Comparison of ENCODE assay signal across 21 mouse cellular contexts in genomic region chr16:33049809-33050208, GRCm38 (mm10).
"Had no signal": no experiment of that assay in that cellular context is flagged by ENCODE, and none has a peak within 500 bp of the region (broad histone marks: within the 10 kb centered on the region; RNA-seq: fewer than 3 reads in every experiment).

No protein-coding gene starts in this region.

- H3K9ac ChIP-seq: limb, embryonic 13.5 days; liver, embryonic 13.5 days; lung, embryonic 15.5 days; neural tube, embryonic 12.5 days; neural tube, embryonic 15.5 days; stomach, embryonic 15.5 days had no signal

- H3K4me2 ChIP-seq: limb, embryonic 13.5 days; liver, embryonic 13.5 days; lung, embryonic 15.5 days; midbrain, embryonic 11.5 days; neural tube, embryonic 12.5 days; neural tube, embryonic 15.5 days; stomach, embryonic 15.5 days had no signal

- H3K36me3 ChIP-seq: limb, embryonic 10.5 days; limb, embryonic 13.5 days; liver, embryonic 13.5 days; lung, embryonic 15.5 days; neural tube, embryonic 12.5 days; neural tube, embryonic 15.5 days; stomach, embryonic 15.5 days had no signal

- H3K4me1 ChIP-seq: limb, embryonic 13.5 days; liver, embryonic 13.5 days; lung, embryonic 15.5 days; neural tube, embryonic 12.5 days; neural tube, embryonic 15.5 days; stomach, embryonic 15.5 days had no signal

- H3K9me3 ChIP-seq: limb, embryonic 10.5 days; limb, embryonic 13.5 days; liver, embryonic 13.5 days; lung, embryonic 15.5 days; neural tube, embryonic 12.5 days; neural tube, embryonic 15.5 days; stomach, embryonic 15.5 days had no signal

- DNase-seq: kidney, adult 18-20 months; kidney, adult 9 months; kidney, postnatal 14 days; kidney, postnatal 4 days; layer of hippocampus, adult 9-11 months; liver; liver, embryonic 13.5 days; lung, postnatal 10 days; lung, postnatal 36 days; midbrain, embryonic 14.5 days; right cerebral cortex, adult 18-20 months; right cerebral cortex, postnatal 14 days; spleen, adult 18-20 months; thymus, postnatal 25 days had no signal

- H3K4me3 ChIP-seq: limb, embryonic 10.5 days; limb, embryonic 13.5 days; liver, embryonic 13.5 days; lung, embryonic 15.5 days; neural tube, embryonic 12.5 days; neural tube, embryonic 15.5 days; stomach, embryonic 15.5 days had no signal

- H3K27ac ChIP-seq: limb, embryonic 10.5 days; limb, embryonic 13.5 days; liver, embryonic 13.5 days; lung, embryonic 15.5 days; neural tube, embryonic 12.5 days; neural tube, embryonic 15.5 days; stomach, embryonic 15.5 days had no signal

- H3K27me3 ChIP-seq: limb, embryonic 13.5 days; liver, embryonic 13.5 days; lung, embryonic 15.5 days; neural tube, embryonic 12.5 days; neural tube, embryonic 15.5 days; stomach, embryonic 15.5 days had no signal
